Mouse (Mus musculus): ENCODE results near the gene Naglu. TPM values are rescaled to one million over a fixed set of nuclear protein-coding genes. Genes with fewer than 3 reads are reported as not detected.

Naglu gene
- polyA plus RNA-seq, 1 experiment from 2014 or later, result 13.5 TPM

DNA sequence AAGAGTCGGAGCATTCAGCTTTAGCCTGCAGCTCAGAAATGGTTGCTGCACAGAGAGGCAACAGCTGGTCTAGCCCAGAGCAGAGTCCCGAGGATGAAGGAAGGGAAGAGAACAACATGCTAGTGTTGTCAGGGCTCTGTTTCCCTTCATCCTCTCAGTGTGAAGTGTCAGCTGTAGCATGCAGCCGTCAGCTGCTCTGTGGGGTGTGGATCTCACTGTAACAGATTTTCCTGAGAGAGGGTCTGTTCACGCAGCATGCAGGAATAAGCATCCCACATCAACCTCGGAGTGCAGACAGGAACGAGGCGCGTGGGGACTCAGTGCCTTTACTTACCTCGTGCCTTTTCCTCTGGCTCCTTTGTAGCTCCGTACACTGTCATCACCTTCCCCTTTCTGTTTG is 32.0 kb upstream of the Naglu start:
- Histone ChIP-seq H3K9me3 (no peaks in the 10 kb centered on the region), H3K36me3 (peaks cover 100% of the 10 kb centered on the region), H3K9ac (no peak overlapping the region), H3K4me1 (no peaks in the 10 kb centered on the region), H3K4me2 (no peak overlapping the region), H3K27me3 (replicated peaks) (no peaks in the 10 kb centered on the region), H3K4me3 (no peak overlapping the region), H3K27ac (replicated peaks) (no peak overlapping the region)
- WGBS, result 71% methylated on average over 10 of the region's 10 CpGs
- ATAC-seq (ENCODE audit: extremely low read depth, insufficient number of reproducible peaks, low FRiP score, low TSS enrichment), result no peak

DNA sequence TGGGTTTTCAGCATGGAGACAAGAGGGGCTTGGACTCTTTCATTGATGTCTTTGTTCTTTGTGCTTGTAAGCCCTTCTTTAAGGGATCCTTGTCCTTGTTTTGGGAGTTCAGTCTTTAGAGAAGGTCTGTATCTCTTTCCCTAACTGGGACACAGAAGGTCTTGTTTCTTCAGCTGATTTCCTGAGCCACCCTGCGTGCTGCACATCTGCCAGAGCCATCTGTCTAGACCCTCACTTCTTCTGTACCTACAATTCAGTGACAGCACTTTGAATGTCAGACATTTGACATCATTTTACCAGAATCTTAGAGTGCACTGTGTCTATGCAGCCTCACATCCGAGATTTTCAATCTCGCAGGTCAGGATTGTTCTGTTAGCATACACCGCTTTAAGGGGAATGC is 24.0 kb upstream of the Naglu start:
- peaks cover 100% of the 10 kb centered on the region for H3K36me3 ChIP-seq
- no peaks in the 10 kb centered on the region for H3K27me3 ChIP-seq (replicated peaks)
- no peaks in the 10 kb centered on the region for H3K9me3 ChIP-seq
- H3K4me1 ChIP-seq, result peaks cover 12% of the 10 kb centered on the region
- ATAC-seq (ENCODE audit: extremely low read depth, insufficient number of reproducible peaks, low FRiP score, low TSS enrichment), result no peak
- H3K27ac ChIP-seq (replicated peaks), result no peak overlapping the region
- H3K9ac ChIP-seq, result 0 out of 2 replicates have a peak overlapping the region, but pooled peaks have one; percentile 10
- H3K4me3 ChIP-seq, result no peak overlapping the region
- WGBS, result 81% methylated on average over 4 of the region's 4 CpGs
- H3K4me2 ChIP-seq, result no peak overlapping the region

DNA sequence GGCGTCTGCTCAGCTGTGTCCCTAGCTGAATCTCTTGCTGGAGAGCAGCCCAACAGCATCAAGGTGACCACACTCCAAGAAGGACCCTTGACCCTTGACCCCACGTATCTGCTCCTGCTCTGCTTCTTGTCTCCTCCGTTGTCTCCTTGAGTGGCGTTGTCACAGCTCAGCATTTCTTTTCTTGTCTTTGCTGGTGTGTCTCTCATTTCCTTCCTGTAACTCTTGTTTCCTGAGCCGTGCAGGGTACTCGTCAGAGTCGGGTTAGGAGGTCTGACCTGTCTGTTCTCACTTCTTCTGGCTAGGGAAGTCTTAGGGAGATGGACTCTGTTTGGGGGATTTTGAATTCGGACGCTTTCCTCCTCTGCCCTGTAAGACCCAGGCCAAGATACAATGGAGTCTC is 23.4 kb upstream of the Naglu start:
- Histone ChIP-seq H3K4me1 (peaks cover 18% of the 10 kb centered on the region), H3K27me3 (replicated peaks) (no peaks in the 10 kb centered on the region), H3K4me2 (no peak overlapping the region), H3K36me3 (peaks cover 100% of the 10 kb centered on the region), H3K27ac (replicated peaks) (peak overlapping the region; percentile 48; the same call in 1 of the 2 replicates), H3K4me3 (no peak overlapping the region), H3K9ac (no peak overlapping the region), H3K9me3 (no peaks in the 10 kb centered on the region)
- no peak for ATAC-seq (ENCODE audit: extremely low read depth, insufficient number of reproducible peaks, low FRiP score, low TSS enrichment)
- 35% methylated on average over 9 of the region's 9 CpGs for WGBS

DNA sequence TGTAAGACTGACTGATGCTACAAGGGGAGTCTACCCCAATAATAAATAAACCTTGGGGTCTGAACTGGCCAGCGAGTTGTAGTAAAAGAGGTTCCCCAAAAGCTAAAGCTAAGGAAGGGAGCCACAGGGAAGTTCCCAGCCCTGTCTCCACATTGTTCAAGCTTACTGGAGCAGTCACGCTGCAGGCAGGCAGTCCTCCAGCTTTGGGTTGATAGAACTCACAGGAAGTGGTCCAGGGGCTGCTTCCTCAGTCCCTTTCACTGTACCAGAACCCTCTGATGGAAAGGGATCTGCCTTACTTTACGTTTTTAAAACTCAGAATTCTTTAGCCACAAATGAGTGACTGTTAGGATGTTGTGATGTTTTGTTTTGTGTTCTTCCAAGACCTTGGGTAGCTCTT is 22.3 kb upstream of the Naglu start:
- Histone ChIP-seq H3K27me3 (replicated peaks) (no peaks in the 10 kb centered on the region), H3K4me1 (peaks cover 21% of the 10 kb centered on the region), H3K9ac (no peak overlapping the region), H3K4me3 (no peak overlapping the region), H3K9me3 (no peaks in the 10 kb centered on the region), H3K36me3 (peaks cover 100% of the 10 kb centered on the region), H3K4me2 (no peak overlapping the region), H3K27ac (replicated peaks) (no peak overlapping the region)
- WGBS, result 76% methylated on average over 3 of the region's 3 CpGs
- ATAC-seq (ENCODE audit: extremely low read depth, insufficient number of reproducible peaks, low FRiP score, low TSS enrichment), result no peak

DNA sequence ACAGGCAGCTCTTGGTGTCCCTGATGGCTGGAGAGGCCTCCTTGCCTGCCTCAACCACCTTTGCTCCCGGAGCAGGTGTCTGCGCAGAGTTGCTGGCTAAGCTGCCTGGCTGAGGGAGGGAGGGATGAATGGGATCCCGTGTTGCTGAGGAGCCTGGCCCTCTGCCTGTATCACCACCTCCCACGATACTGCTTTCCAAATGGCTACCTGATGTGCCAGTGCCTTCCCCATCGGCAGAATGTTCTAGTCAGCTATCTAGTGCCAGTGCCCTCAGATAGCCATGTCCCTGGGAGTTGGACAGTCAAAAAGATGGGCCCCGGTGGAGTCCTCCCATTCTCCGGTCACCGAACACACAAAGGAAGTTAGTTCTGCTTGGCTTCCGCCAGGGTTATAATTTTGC is 19.5 kb upstream of the Naglu start:
- Histone ChIP-seq H3K36me3 (peaks cover 100% of the 10 kb centered on the region), H3K27ac (replicated peaks) (no peak overlapping the region), H3K4me1 (peaks cover 26% of the 10 kb centered on the region), H3K9me3 (peaks cover 4% of the 10 kb centered on the region; the same call in 1 of the 2 replicates), H3K4me2 (no peak overlapping the region), H3K27me3 (replicated peaks) (no peaks in the 10 kb centered on the region), H3K4me3 (no peak overlapping the region), H3K9ac (no peak overlapping the region)
- 84% methylated on average over 9 of the region's 9 CpGs for WGBS
- ATAC-seq (ENCODE audit: extremely low read depth, insufficient number of reproducible peaks, low FRiP score, low TSS enrichment), result no peak

DNA sequence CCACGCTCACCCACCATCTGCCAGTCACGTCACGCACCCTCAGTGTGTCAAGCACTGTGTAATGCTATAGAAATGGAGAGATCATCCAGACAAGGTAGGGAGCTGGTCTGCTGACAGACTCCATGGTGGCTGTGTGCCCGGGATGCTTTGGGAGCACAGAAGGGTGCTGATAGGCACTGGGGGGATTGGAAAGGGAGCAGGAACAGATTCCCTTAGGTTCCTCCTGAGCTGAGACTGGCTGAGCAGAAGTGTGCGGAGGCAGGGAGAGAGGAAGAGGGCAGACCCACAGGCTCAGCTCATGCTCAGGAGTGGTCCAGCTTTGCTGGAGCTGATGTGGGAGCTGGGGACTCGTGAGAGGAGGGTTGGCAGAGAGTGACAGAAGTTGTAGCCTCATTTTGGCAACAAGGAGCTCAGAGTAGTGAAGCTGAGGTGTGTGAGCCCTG is 18.7 kb upstream of the Naglu start:
- 81% methylated on average over 6 of the region's 6 CpGs for WGBS
- no peaks in the 10 kb centered on the region for H3K27me3 ChIP-seq (replicated peaks)
- H3K4me2 ChIP-seq, result no peak overlapping the region
- peaks cover 98% of the 10 kb centered on the region for H3K36me3 ChIP-seq
- H3K27ac ChIP-seq (replicated peaks), result 0 out of 2 replicates have a peak overlapping the region, but pooled peaks have one; percentile 28
- H3K4me1 ChIP-seq, result peaks cover 33% of the 10 kb centered on the region
- peaks cover 4% of the 10 kb centered on the region; the same call in 1 of the 2 replicates for H3K9me3 ChIP-seq
- H3K9ac ChIP-seq, result peak overlapping the region; percentile 33; the same call in 1 of the 2 replicates
- ATAC-seq (ENCODE audit: extremely low read depth, insufficient number of reproducible peaks, low FRiP score, low TSS enrichment), result no peak
- H3K4me3 ChIP-seq, result no peak overlapping the region

DNA sequence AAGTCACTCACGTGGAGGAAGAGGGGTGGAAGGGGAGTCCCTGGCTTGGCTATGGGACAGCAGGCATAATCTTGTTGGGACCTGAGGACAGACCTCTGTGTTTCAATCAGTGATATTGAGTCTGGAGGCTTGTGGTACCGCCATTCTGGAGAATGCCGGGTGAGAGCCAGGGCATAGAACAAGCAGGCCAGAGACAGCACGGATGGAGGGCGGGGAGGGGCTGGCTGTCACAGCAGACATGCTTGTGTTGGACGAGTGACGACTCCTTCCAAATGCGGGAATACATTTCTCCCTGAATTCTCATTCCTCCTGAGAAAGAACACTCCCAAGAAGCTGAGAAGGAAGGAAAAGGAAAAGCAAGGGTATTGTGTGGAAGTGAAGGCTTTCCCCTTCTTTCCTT is 18.2 kb upstream of the Naglu start:
- WGBS, result 68% methylated on average over 8 of the region's 8 CpGs
- H3K27me3 ChIP-seq (replicated peaks), result no peaks in the 10 kb centered on the region
- no peak for ATAC-seq (ENCODE audit: extremely low read depth, insufficient number of reproducible peaks, low FRiP score, low TSS enrichment)
- peaks cover 93% of the 10 kb centered on the region for H3K36me3 ChIP-seq
- peaks cover 33% of the 10 kb centered on the region for H3K4me1 ChIP-seq
- no peak overlapping the region for H3K9ac ChIP-seq
- H3K27ac ChIP-seq (replicated peaks), result no peak overlapping the region
- no peak overlapping the region for H3K4me2 ChIP-seq
- peaks cover 4% of the 10 kb centered on the region; the same call in 1 of the 2 replicates for H3K9me3 ChIP-seq
- no peak overlapping the region for H3K4me3 ChIP-seq

DNA sequence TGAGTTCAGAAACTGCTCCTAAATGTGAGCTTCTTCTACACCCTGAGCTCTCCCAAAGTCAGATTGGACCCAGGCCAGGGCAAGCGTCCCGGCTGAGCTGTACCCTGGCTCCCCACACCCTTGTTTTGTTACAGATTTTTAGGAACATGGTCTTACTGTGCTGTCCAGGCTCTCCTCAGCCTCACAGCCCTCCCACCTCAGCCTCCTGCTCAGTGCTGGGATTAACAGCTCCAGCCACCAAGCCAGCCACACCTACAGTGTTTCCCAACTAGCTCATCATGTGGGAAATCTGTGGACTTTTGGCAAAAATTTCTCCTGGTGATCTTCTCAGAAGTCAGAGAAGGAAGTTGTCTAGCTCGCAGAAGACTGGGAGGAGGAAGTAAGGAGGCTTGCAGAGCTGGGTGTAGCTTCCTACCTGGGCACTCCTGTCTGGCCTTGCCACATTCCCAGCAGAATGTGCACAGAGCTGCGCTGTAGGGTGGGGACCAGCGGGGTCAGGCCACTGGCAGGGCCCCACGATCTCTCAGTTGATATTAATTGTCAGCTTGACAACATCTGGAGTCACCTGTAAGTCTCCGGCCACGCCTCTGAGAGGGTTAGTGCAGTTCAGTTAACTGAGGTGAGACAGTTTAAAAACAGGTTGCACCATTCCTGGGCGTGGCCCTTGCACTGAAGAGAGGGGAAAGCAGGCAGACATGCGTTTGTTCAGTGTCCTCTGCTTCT is 16.9 kb upstream of the Naglu start:
- H3K27me3 ChIP-seq (replicated peaks), result no peaks in the 10 kb centered on the region
- ATAC-seq (ENCODE audit: extremely low read depth, insufficient number of reproducible peaks, low FRiP score, low TSS enrichment), result no peak
- H3K4me2 ChIP-seq, result no peak overlapping the region
- no peak overlapping the region for H3K9ac ChIP-seq
- WGBS, result 88% methylated on average over 10 of the region's 10 CpGs
- H3K36me3 ChIP-seq, result peaks cover 85% of the 10 kb centered on the region
- H3K4me3 ChIP-seq, result no peak overlapping the region
- H3K4me1 ChIP-seq, result peaks cover 40% of the 10 kb centered on the region
- H3K27ac ChIP-seq (replicated peaks), result peak overlapping the region; percentile 18; the same call in 1 of the 2 replicates
- peaks cover 4% of the 10 kb centered on the region; the same call in 1 of the 2 replicates for H3K9me3 ChIP-seq

DNA sequence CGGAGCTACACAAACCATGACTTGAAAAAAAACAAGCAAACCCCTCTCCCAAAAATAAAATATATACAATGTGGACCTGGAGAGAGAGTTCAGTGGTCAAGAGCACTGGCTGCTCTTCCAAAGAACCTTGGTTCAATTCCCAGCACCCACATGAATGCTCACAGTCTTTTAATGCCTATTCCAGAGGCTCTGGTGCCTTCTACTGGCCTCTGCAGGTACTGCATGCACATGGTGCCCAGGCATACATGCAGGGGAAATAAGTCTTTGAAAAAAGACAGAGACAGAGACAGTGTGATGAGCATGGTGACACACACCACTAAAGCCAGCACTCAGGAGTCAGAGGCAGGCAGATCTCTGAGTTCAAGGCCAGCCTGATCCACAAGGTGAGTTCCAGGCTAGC is 15.8 kb upstream of the Naglu start:
- H3K9me3 ChIP-seq, result peaks cover 4% of the 10 kb centered on the region; the same call in 1 of the 2 replicates
- H3K9ac ChIP-seq, result no peak overlapping the region
- 95% methylated on average over 1 of the region's 1 CpGs for WGBS
- no peak overlapping the region for H3K4me3 ChIP-seq
- no peak for ATAC-seq (ENCODE audit: extremely low read depth, insufficient number of reproducible peaks, low FRiP score, low TSS enrichment)
- H3K27ac ChIP-seq (replicated peaks), result no peak overlapping the region
- H3K4me2 ChIP-seq, result no peak overlapping the region
- peaks cover 74% of the 10 kb centered on the region for H3K36me3 ChIP-seq
- peaks cover 50% of the 10 kb centered on the region for H3K4me1 ChIP-seq
- H3K27me3 ChIP-seq (replicated peaks), result no peaks in the 10 kb centered on the region

DNA sequence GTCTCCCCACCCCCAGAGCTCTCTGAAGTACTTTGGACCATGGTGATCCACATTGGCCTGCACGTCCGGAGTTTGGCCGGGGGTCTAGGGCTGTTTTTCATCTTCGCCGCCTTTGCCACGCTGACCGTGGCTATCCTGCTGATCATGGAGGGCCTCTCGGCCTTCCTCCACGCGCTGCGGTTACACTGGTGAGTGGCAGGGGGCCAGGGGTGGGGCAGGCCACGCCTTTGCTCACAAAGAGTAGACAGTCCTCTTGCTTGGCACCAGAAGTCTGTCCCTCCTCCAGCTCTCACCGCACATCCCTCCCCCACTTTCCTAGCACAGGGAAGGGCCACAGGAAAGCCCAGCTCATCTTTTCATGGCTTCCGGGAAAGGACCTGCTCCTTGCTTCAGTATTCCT is 14.4 kb upstream of the Naglu start:
- Histone ChIP-seq H3K9ac (peak overlapping the region; percentile 74), H3K4me3 (no peak overlapping the region), H3K4me2 (no peak overlapping the region), H3K9me3 (peaks cover 4% of the 10 kb centered on the region; the same call in 1 of the 2 replicates), H3K4me1 (peaks cover 65% of the 10 kb centered on the region), H3K36me3 (peaks cover 60% of the 10 kb centered on the region), H3K27ac (replicated peaks) (peak overlapping the region; percentile 98; the same call in 1 of the 2 replicates), H3K27me3 (replicated peaks) (no peaks in the 10 kb centered on the region)
- ATAC-seq (ENCODE audit: extremely low read depth, insufficient number of reproducible peaks, low FRiP score, low TSS enrichment), result no peak
- 74% methylated on average over 14 of the region's 14 CpGs for WGBS

DNA sequence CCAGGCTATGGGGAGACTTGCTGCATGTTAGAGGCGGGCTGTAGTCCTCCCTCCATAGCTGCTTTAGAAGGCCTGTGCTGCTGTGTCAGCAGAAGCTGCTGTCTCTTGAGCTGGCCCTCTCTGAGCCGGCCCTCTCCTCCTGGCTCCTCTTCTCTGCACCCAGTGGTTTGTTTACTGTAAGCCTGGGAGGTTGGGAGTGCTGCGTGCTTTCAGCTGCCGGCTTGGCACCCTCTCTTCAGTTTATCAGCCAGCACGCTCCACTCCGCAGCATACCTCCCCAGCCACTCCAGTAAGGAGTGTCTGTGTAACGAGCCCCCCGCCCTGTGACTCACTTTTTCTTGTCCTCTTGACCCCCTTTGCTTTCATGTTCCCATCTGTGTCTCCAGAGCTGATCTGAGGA is 12.9 kb upstream of the Naglu start:
- Histone ChIP-seq H3K9me3 (peaks cover 4% of the 10 kb centered on the region; the same call in 1 of the 2 replicates), H3K27me3 (replicated peaks) (no peaks in the 10 kb centered on the region), H3K4me1 (peaks cover 70% of the 10 kb centered on the region), H3K27ac (replicated peaks) (peak overlapping the region; percentile 98), H3K36me3 (peaks cover 54% of the 10 kb centered on the region), H3K9ac (peak overlapping the region; percentile 74), H3K4me3 (no peak overlapping the region), H3K4me2 (peak overlapping the region; percentile 18)
- ATAC-seq (ENCODE audit: extremely low read depth, insufficient number of reproducible peaks, low FRiP score, low TSS enrichment), result peak; percentile 43
- WGBS, result 16% methylated on average over 8 of the region's 8 CpGs

DNA sequence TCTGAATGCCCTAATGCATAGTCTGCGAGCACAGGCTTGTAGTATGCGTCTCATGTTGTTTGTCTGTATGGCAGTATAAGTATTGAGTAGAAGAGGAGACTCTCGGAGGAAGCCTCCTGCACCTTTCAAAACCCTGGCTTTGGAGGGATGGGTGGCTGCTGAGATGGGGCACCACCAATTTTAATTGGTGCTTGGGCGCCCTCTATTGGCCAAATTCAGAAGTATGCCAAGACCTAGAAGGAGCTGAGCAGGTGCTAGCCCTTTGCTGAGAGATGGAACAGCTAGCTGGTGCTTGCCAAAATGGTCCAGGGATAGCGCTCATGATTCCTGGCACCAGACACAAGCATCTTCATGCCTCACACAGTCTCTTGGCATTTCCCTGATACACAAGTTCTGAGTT is 12.0 kb upstream of the Naglu start:
- no peak for ATAC-seq (ENCODE audit: extremely low read depth, insufficient number of reproducible peaks, low FRiP score, low TSS enrichment)

More for the DNA sequence above, 12.0 kb upstream of the Naglu start:
- Histone ChIP-seq H3K4me3 (no peak overlapping the region), H3K27me3 (replicated peaks) (no peaks in the 10 kb centered on the region), H3K4me1 (peaks cover 80% of the 10 kb centered on the region), H3K36me3 (peaks cover 53% of the 10 kb centered on the region), H3K27ac (replicated peaks) (peak overlapping the region; percentile 98), H3K4me2 (no peak overlapping the region), H3K9ac (peak overlapping the region; percentile 74), H3K9me3 (peaks cover 4% of the 10 kb centered on the region; the same call in 1 of the 2 replicates)
- WGBS, result 29% methylated on average over 5 of the region's 5 CpGs

Measured in heart, embryonic 13.5 days (tissue).